Mouse (Mus musculus): Measurements from ENCODE around the gene Fbxw27. TPM values are rescaled to one million over a fixed set of nuclear protein-coding genes. Genes with fewer than 3 reads are reported as not detected.

The Fbxw27 gene
- polyA plus RNA-seq (2017; shearing (Covaris generic)), result not detected

DNA sequence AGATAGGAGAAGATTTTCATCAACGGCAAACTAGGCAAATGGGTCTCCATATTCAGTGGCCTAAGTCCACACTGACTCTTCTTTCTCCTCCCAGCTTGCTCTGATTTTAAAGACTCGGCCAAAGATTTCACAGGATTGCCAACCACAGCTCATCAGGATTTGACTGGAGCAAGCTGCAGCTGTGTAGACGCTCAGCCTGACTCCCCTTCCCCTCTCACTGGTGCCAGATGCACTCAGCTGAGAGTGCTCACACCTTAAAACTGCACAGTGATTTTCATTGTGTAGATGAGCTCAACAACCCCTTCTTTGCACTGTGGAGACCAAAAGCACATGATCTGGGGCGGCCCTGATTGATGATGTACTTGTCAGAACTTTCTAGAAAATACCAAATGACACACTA, at the start of gene Fbxw27:
Gene Fbxw27 (minus strand): TSS at position 101 of the 400 bp plus-strand sequence.

DNA sequence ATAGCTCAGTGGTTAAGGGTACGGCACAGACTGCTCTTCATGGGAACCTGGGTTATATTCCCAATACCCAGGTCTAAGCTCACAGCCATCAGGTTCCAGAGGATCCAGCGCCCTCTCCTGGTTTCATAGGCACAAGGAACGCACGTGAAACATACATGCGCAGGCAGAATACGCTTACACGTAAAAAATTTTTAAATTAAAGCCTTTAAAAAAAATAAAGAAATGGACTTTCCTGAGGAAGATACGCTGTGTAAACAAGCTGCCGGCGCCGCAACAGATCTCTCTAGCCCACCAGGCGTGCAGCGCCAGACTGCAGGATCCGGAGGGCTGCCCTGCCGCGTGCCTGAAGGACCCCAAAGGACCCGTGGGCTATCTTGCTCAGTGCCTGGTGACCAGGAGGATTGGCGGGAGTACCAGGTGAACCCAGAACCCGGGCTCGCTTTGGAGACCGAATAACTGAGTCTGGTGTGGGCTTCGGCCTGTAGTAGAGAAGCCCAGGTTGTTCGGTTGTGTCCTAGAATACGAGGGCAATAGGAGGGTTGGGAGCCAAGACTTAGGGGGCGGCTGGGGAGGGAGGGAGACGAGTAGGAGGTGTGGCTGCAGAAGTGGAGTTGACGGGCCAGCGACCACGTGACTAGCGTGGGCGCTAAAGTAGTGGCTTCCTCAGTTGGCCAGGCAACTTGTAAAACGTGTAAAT, 42.1 kb upstream of the Fbxw27 start, which contains the start of gene Nme6:
Gene Nme6 (plus strand): TSS at position 359 of the 697 bp plus-strand sequence.

DNA sequence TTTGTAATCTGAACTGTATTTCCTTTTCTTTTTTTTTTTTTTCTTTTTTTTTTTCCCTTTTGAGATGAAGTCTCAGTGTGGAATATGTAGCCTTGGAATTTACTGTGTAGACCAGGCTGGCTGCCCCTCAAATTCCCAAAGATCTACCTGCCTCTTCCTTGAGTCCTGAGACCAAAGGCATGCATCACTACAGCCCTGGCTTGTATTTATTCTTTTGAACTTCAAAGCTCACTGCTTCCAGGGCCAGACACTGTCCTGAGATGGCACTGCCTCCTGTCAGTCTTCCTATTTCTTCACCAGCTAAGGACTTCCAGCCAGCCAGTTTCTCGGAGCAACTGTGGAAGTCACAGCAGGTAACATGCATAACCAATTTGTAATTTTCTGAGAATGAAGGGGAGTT, 21.5 kb upstream of the Fbxw27 start, which contains the start of gene Spink8:
Gene Spink8 (plus strand): TSS at position 301 of the 400 bp plus-strand sequence.

DNA sequence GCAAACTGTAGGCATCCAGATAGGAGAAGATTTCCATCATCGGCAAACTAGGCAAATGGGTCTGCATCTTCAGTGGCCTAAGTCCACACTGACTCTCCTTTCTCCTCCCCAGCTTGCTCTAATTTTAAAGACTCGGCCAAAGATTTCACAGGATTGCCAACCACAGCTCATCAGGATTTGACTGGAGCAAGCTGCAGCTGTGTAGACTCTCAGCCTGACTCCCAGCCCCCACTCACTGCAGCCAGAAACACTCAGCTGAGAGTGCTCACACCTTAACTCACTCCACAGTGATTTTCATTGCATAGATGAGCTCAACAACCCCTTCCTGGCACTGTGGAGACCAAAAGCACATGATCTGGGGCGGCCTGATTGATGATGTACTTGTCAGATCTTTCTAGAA, 44.5 kb downstream of the Fbxw27 start, which contains the start of gene Fbxw26:
Gene Fbxw26 (minus strand): TSS at position 101 of the 400 bp plus-strand sequence.

Other genes starting within 250 kb of the Fbxw27 start
- not detected for gene Fbxw15, start 222.4 kb downstream of the Fbxw27 start, polyA plus RNA-seq (2017; shearing (Covaris generic))
- not detected for gene Fbxw24, start 164.6 kb downstream of the Fbxw27 start, polyA plus RNA-seq (2017; shearing (Covaris generic))
- gene Fbxw25, start 126.0 kb downstream of the Fbxw27 start, polyA plus RNA-seq (2017; shearing (Covaris generic)), result not detected
- gene Fbxw18, start 88.0 kb downstream of the Fbxw27 start, polyA plus RNA-seq (2017; shearing (Covaris generic)), result not detected
- gene Fbxw26, start 44.6 kb downstream of the Fbxw27 start, polyA plus RNA-seq (2017; shearing (Covaris generic)), result not detected
- gene Spink8, start 21.6 kb upstream of the Fbxw27 start, polyA plus RNA-seq (2017; shearing (Covaris generic)), result not detected
- 6.1 TPM for gene Nme6, start 42.1 kb upstream of the Fbxw27 start, polyA plus RNA-seq (2017; shearing (Covaris generic))
- not detected for gene Camp, start 58.9 kb upstream of the Fbxw27 start, polyA plus RNA-seq (2017; shearing (Covaris generic))
- gene Cdc25a, start 84.9 kb upstream of the Fbxw27 start, polyA plus RNA-seq (2017; shearing (Covaris generic)), result 7.6 TPM
- gene Map4, start 140.8 kb upstream of the Fbxw27 start, polyA plus RNA-seq (2017; shearing (Covaris generic)), result 66.1 TPM